Mouse (Mus musculus): ENCODE measurements around the gene Pes1.

The Pes1 gene

DNA sequence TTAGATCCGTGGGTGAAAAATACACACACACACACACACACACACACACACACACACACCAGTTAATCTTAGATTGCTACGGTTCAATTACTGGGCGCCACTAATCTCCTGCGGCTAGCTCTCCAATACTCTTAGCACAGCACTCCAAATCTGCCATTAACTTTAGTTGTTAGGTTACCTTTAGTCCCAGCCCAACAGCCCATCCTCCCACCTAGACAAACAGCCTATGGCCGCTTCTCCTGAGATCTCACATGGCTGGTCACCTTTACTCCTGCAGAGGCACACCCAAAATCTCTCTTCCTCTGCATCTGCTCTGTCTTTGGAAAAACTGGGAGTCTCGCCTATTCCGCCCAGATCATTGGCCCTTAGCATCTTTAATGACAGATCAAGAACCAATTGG lies 22.4 kb upstream of the Pes1 start:
- no peak for TF ChIP-seq GATA4 (IDR thresholded peaks at IDR 0.05; ENCODE audit: insufficient replicate concordance, low read length)

DNA sequence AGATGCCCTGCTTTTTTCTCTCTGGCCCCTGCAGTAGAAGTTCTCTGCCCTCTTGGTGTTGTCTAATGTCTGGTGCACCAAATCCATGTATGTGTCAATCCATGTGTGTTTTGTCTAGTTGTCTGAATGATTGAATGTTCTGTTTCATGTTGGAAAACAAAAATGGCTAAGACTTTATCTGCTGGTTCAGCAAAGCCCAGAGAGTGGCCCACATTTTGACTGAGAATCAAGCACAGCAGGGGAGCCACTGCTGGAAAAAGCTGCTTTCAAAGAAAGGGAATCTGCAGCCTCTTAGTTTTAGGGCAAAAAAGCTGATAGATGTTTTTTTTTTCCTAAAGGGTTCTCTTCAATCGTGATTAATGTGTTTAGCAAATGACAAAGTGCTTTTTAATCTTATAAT lies 17.4 kb upstream of the Pes1 start:
- TF ChIP-seq GATA4 (IDR thresholded peaks at IDR 0.05; ENCODE audit: insufficient replicate concordance, low read length): no peak

DNA sequence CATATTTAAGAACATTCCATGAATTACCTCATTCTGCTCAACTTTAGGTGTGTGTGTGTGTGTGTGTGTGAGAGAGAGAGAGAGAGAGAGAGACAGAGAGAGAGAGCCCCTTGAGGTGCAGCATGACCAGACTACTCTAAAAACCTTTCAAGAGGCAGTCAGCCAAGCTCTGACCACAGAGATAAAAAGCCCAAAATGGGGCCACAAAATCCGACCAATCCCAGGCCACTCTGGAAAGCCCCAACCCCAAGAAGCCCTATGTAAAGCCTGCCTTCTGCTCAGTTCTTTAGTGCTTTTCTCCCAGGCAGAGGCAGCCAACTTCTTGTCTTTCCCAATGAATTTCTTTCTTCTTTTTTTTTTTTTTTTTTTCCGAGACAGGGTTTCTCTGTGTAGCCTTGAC lies 2.9 kb upstream of the Pes1 start:
- TF ChIP-seq GATA4 (IDR thresholded peaks at IDR 0.05; ENCODE audit: insufficient replicate concordance, low read length): no peak

DNA sequence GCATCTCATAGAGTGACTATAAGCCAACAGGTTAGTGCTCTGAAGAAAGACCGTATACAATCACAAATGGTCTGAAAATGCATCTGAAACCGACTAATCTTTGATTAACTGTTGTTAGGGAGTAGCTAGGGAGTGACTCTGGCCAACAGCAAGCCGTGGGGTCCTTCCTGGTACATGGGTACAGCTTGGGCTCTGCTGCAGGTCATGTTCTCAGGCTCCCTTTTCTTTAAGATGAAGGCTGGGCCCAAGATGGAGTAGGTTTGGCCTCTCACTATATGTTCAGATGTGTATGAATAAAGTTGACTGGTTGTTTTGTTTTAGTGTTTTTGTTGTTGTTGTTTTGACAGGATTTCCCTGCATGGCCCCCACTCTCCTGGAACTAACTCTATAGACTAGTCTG lies 2.0 kb upstream of the Pes1 start:
- TF ChIP-seq GATA4 (IDR thresholded peaks at IDR 0.05; ENCODE audit: insufficient replicate concordance, low read length): no peak

DNA sequence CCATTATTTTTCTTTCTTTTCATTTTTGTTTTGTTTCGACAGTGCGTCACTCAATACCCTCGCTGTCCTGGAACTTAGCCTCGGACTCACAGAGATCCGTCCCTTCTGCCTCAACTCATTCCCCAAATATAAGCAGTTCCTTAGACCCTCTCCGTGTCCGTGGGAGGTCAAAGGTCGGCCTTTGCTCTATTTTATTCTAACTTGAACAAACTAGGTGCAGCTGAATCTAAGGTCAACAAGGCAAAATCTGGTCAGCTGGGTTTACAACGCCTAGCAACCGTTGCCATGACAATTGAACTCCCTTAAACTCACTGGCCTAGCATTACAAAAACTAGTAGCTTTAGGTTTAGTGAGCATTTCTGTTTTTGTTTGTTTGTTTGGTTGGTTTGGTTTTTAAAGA lies 620 bp upstream of the Pes1 start:
- no peak for TF ChIP-seq GATA4 (IDR thresholded peaks at IDR 0.05; ENCODE audit: insufficient replicate concordance, low read length)

DNA sequence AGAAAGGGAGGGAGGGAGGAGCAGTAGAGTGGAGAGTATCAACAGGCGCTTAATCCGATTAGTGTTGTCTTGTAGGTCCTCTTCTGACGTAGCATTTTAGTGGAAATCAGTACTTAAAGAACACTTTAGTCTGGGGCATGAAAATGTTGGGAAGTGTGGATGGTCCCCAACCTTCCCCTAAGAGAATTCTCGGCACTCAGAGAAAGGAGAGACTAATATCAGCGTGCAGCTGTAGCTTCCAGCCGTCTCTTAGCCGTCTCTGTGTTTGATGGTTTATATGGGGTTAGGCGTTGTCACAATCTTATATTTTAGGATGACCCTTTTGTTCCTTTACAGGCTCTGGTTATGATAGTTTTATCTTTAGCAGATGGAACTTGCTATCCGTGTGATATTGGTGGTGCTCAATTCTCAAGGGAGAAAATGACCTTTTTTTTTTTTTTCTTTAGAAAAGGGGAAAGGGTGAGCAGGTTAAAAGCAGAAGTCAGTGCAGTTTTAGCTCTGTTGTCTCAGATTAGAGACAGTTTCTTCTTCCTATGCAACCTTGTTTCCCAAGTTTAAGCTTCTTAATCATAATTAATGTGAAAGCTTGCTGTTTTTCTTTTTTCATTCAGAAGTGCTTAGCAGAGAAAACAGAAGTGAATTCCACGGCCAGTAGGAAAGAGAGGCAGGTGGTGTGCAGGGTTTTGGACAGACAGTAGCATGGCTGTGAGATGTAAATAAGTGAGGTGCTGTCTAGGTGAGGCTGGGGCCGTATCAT lies 819 bp downstream of the Pes1 start:
- no peak for TF ChIP-seq GATA4 (IDR thresholded peaks at IDR 0.05; ENCODE audit: insufficient replicate concordance, low read length)

DNA sequence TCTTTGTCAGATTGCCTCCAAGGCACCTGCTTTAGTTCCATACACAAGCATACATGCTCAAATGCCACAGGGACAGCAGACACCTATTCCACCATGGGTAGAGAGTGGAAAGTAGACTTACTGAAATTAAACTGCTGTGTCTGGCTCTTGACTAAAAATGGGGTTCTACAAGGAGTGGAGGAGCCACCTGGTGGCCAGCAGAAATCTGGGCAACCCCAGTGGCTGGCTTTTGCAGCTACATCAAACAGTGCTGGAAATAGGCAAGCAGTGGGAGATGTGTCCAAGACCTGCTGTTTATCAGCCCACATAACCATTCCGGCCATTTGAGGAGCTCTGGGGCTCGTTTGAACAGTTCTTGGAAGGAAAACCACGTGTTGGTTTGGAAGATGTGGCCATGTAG lies 6.1 kb downstream of the Pes1 start:
- TF ChIP-seq GATA4 (IDR thresholded peaks at IDR 0.05; ENCODE audit: insufficient replicate concordance, low read length): no peak

DNA sequence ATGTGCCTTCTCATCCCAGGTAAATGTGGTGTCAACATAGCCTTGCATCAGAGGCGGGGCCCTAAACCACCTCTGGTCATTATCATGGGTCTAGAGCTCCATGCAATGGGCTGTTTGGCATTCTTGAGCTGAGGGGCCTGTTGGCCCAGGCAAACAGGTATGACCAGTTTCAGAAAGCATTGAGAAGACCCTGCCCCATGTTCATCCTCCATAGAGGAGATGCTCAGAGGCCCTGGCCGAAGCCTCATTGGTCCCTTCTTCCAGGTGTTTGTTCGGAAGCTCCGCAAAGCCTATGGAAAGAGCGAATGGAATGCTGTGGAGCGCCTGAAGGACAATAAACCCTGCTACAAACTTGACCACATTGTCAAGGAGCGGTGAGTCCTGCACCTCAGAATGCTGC lies 6.6 kb downstream of the Pes1 start:
- no peak for TF ChIP-seq GATA4 (IDR thresholded peaks at IDR 0.05; ENCODE audit: insufficient replicate concordance, low read length)

DNA sequence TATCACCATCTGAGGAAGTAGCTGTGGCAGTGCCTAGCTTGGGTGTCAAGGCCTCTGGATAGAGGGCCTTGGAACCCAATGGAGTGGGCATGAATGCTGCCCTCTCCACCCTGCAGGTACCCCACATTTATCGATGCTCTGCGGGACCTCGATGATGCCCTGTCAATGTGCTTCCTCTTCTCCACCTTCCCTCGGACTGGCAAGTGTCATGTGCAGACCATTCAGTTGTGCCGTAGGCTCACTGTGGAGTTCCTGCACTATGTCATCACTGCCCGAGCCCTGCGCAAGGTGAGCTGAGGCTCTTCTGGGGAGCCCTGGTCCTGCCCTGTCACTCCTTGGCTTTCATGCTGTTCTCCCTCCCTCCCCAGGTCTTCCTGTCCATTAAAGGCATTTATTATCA lies 9.3 kb downstream of the Pes1 start:
- no peak for TF ChIP-seq GATA4 (IDR thresholded peaks at IDR 0.05; ENCODE audit: insufficient replicate concordance, low read length)

DNA sequence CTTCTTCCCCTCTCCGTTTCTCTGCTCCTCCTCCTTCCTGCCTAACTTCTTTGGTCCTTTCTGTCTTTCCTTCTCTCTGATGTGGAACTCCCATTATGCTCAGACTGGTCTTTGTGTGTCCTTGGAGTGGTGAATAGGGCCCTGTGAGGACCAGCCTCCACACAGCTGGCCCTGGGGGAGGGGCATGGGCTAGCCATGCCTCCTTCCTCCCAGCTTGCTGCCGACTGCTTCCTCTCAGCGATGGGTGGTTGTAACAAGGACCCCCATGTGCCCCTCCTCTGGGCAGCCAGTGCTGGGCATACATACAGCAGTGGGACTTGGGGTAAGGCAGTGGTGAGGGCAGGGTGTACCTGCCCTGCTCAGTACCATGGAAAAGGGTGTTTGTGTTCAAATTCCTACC lies 10.5 kb downstream of the Pes1 start:
- no peak for TF ChIP-seq GATA4 (IDR thresholded peaks at IDR 0.05; ENCODE audit: insufficient replicate concordance, low read length)

DNA sequence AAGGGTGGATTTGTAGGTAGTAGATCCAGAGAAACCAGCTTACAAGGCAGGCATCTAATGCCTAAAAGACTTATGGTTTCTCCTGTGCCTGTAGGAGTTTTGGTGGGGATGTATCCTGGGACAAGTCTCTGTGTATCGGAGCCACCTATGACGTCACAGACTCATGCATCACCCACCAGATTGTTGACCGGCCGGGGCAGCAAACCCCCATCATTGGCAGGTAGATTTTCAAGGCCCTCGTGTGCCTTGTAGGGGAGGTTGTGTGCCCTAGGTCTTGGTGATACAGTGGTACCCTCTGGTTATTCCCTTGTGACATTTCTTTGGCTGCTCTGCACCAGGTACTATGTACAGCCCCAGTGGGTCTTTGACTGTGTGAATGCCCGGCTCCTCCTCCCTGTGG lies 12.9 kb downstream of the Pes1 start, which contains the start of gene 4930556J24Rik:
TSS of gene 4930556J24Rik (minus strand) at position 101 of the 400 bp plus-strand sequence.
- no peak for TF ChIP-seq GATA4 (IDR thresholded peaks at IDR 0.05; ENCODE audit: insufficient replicate concordance, low read length)

DNA sequence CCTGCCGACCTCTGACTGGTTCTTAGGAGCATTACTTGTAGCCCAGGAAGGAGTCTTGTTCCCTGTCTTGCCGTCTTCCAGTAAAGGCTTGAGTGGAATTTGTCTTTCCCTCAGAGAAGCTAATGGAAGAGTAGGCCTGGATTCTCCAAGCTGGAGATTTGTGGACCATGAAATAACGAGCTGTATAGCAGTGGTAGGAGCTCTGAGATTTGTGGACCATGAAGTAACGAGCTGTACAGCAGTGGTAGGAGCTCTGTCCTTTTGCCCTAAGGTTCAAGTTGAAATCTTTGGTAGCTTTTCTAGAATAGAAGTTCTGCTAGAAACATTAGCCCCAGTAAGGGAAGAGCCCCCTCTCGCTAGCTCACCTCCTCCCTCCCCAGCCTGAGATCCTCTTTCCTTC lies 14.6 kb downstream of the Pes1 start:
- no peak for TF ChIP-seq GATA4 (IDR thresholded peaks at IDR 0.05; ENCODE audit: insufficient replicate concordance, low read length)

DNA sequence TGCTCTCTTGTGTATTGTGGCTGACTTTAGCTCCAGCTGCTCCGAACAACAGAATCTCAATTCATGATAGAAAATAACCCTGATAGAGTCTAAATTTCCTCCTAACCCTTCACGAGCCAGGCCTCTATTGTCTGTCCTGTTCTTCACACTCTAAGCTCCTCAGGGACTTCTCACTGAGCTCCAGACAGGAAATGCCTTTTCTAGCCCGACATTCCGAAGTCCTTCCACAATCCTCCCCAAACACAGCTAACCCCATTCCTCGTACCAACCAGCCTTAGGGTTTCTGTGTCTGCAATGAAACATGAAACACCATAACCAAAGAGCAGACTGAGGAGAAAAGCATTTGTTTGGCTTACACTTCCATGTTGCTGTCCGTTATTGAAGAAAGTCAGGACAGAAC lies 17.8 kb downstream of the Pes1 start:
- no peak for TF ChIP-seq GATA4 (IDR thresholded peaks at IDR 0.05; ENCODE audit: insufficient replicate concordance, low read length)

DNA sequence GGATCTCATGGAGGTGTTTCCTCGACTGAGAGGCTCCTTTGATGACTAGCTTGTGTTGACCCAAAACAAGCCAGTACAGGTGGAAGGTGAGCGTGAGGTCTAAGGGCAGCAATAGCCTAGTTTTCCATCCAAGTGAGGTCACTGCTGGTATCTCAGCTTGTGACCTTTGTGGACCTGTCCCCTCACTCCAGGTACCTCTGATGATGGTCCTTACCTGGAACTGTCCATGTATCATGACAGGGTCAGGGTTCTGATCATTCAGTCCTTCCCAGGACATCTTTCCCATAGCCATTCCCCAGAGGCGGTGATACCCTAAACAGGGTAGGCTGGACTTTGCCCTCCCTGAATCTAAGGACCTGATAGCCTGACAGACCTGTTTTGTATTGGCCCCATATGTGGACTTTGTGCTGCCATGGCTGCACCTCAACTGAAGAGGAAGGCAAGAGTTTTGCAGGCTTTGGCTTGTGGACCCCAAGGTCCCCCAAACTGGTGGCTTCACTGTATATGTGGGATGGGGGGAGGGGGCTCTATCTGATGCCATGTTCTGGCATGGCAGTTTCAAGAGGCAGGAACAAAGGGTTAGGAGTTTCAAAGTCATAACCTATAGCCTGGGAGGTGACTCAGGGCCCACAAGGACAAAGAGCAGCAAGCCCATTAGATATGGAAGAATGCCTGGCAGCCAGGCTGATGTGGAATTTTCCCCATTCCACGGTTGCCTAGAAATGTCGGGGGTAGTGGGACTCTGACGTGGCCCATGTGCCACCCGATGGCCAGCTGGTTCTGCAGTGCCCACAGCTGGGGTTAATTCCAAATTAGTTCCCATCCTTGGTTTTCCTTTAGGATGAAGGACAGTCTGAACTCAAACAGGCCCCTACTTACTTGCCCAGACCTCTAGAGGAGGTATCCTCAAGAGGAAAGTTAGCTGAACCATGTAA lies 18.8 kb downstream of the Pes1 start:
- no peak for TF ChIP-seq GATA4 (IDR thresholded peaks at IDR 0.05; ENCODE audit: insufficient replicate concordance, low read length)

DNA sequence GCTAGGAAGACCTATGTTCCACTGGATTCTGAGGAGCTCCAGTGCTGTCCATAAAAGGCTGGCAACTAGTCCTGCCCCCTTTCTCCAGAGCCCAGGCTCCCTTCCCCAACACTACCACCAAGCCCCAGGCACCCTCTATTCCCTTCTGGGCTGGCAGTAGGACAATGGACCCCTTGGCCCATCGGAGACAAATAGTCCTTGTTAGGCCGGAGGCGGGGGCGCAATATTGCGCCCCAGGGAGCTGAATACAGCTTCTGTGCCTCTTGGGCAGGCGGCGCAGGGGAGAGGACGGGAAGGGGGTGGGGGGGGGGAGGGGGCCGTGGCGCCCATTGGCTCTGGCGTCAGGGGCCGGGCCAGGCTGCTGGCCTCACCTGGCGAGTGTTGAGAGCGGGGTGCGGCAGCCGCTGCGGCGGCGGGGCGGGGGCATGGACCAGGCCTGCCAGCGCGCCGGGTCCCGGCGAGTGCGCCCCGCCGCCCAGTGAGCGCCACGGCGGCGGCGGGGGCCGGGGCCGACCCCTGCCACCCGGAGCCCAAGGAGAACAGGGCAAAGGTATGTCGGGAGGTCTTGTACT lies 19.6 kb downstream of the Pes1 start, which contains the start of gene Gal3st1:
TSS of gene Gal3st1 (plus strand) at position 346 of the 572 bp plus-strand sequence.
- no peak for TF ChIP-seq GATA4 (IDR thresholded peaks at IDR 0.05; ENCODE audit: insufficient replicate concordance, low read length)
